Mouse (Mus musculus) lung, postnatal 14 days (tissue): ENCODE results near the gene Gm4869.
A peak's percentile ranks its signal among the peaks of the same experiment; 100 is the strongest.
"Not testable (repeated sequence)": the region's sequence is repeated elsewhere in the genome, so short reads cannot be mapped to it uniquely, and the experiment has no call there.

Experiments
- DNase-seq: peaks from one replicate; pipeline ENCODE4 v3.0.0; 2021

Gene Gm4869

GRCm38 (mm10) chr5:140445345-140445744 lies at the start of gene Gm4869:
Gm4869 (plus strand) TSS chr5:140445645.
- DNase-seq, result no peak

- DNase-seq, result peak; percentile 54
Observed at GRCm38 (mm10) chr5:140396166-140396940, 49.1 kb upstream of the Gm4869 start.

GRCm38 (mm10) chr5:140402640-140403270 lies 42.7 kb upstream of the Gm4869 start:
- DNase-seq, result peak; percentile 44

GRCm38 (mm10) chr5:140405126-140405525 lies 40.3 kb upstream of the Gm4869 start:
- no peak for DNase-seq

GRCm38 (mm10) chr5:140406666-140407065 lies 38.8 kb upstream of the Gm4869 start:
- no peak for DNase-seq

GRCm38 (mm10) chr5:140408801-140409200 lies 36.6 kb upstream of the Gm4869 start:
- DNase-seq, result no peak

- peak; percentile 79 for DNase-seq
Observed at GRCm38 (mm10) chr5:140411339-140411738, 34.1 kb upstream of the Gm4869 start.

GRCm38 (mm10) chr5:140414647-140415046 lies 30.8 kb upstream of the Gm4869 start:
- DNase-seq, result no peak

- peak; percentile 20 for DNase-seq
Observed at GRCm38 (mm10) chr5:140418106-140418488, 27.3 kb upstream of the Gm4869 start.

- DNase-seq, result peak; percentile 89
Observed at GRCm38 (mm10) chr5:140418489-140419441, 26.7 kb upstream of the Gm4869 start, which contains the start of gene Eif3b. Eif3b (plus strand) TSS chr5:140419328.

GRCm38 (mm10) chr5:140419442-140420080 lies 25.9 kb upstream of the Gm4869 start:
- no peak for DNase-seq

GRCm38 (mm10) chr5:140420616-140421015 lies 24.8 kb upstream of the Gm4869 start:
- DNase-seq, result no peak

- no peak for DNase-seq
Observed at GRCm38 (mm10) chr5:140425016-140425783, 20.2 kb upstream of the Gm4869 start.

- DNase-seq, result not testable (repeated sequence)
Observed at GRCm38 (mm10) chr5:140439117-140439516, 6.3 kb upstream of the Gm4869 start.

GRCm38 (mm10) chr5:140441406-140441805 lies 4.0 kb upstream of the Gm4869 start:
- DNase-seq, result no peak

GRCm38 (mm10) chr5:140444012-140444411 lies 1.4 kb upstream of the Gm4869 start:
- DNase-seq, result peak; percentile 23

GRCm38 (mm10) chr5:140446054-140446453 lies 609 bp downstream of the Gm4869 start:
- no peak for DNase-seq

- DNase-seq, result no peak
Observed at GRCm38 (mm10) chr5:140454488-140454887, 9.0 kb downstream of the Gm4869 start.

GRCm38 (mm10) chr5:140455466-140455865 lies 10.0 kb downstream of the Gm4869 start:
- no peak for DNase-seq

- no peak for DNase-seq
Observed at GRCm38 (mm10) chr5:140461476-140461875, 16.0 kb downstream of the Gm4869 start.

GRCm38 (mm10) chr5:140463151-140463550 lies 17.7 kb downstream of the Gm4869 start:
- not testable (repeated sequence) for DNase-seq

GRCm38 (mm10) chr5:140464943-140465342 lies 19.5 kb downstream of the Gm4869 start:
- no peak for DNase-seq
